Mouse (Mus musculus) midbrain, embryonic 10.5 days (tissue): ENCODE measurements around the gene Tnni1. TPM values are rescaled to one million over a fixed set of nuclear protein-coding genes. Genes with fewer than 3 reads are reported as not detected.

ENCODE experiments used
- DNase-seq: peaks from one replicate; pipeline ENCODE4 v3.0.0-alpha.2; 2017; ENCODE audit warnings: low spot score
- H3K27ac ChIP-seq: fragments of 300-500 bp; sonication (generic); replicated peaks from 2 replicates; pipeline ENCODE4 v1.5.1; 2016; ENCODE audit warnings: mild to moderate bottlenecking
- H3K27me3 ChIP-seq: fragments of 300-500 bp; sonication (generic); 2 replicates; pipeline ENCODE4 v1.6.1; 2016; ENCODE audit warnings: low read depth, mild to moderate bottlenecking; ENCODE audit not compliant: poor library complexity, severe bottlenecking
- H3K36me3 ChIP-seq: fragments of 300-500 bp; sonication (generic); 2 replicates; pipeline ENCODE4 v1.6.1; 2016; ENCODE audit warnings: mild to moderate bottlenecking, moderate library complexity
- H3K4me1 ChIP-seq: fragments of 300-500 bp; sonication (generic); 2 replicates; pipeline ENCODE4 v1.6.1; 2016
- H3K4me3 ChIP-seq: fragments of 300-500 bp; sonication (generic); 2 replicates; pipeline ENCODE4 v1.5.1; 2016; ENCODE audit warnings: mild to moderate bottlenecking, moderate library complexity
- H3K9me3 ChIP-seq: fragments of 300-500 bp; sonication (generic); replicated peaks from 2 replicates; pipeline ENCODE4 v1.6.1; 2016; ENCODE audit warnings: mild to moderate bottlenecking
- WGBS: fragments of 180-500 bp; shearing (Covaris S2); methylation state at CpG from one replicate; pipeline ENCODE4 v1.1.7; 2016; 5-methylcytosine and 5-hydroxymethylcytosine counted together
- polyA plus RNA-seq: library from polyadenylated mRNA; unstranded; fragments of >200 nt; fragmentation: Nextera tagmentation; extraction: Ambion mirVana; gene quantifications from 2 replicates; pipeline ENCODE4 v1.2.1, GENCODE M21; 2016

Gene Tnni1
- polyA plus RNA-seq, 1 experiment from 2014 or later = 0.78 TPM

DNA sequence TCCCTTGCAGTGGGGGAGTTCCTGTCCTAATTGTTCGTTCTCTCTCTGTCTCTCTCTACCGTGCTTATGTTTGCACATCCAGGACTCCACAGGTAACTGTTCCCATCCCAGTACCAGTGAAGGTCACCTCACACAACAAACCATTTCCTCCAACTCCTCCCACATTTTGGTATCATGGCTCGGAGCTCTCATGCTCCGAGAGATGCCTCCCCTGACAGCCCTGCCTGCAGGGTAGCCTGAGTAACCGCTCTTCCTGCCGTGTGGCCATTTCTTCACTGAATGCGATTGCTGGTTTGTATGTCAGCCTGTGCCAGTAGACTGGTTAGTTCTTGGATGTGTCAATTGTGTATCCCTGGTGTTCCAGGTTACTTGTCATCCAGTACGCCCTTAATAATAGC, 7.7 kb upstream of the Tnni1 start:
- Histone ChIP-seq H3K4me1 (peaks cover 27% of the 10 kb centered on the region), H3K36me3 (peaks cover 13% of the 10 kb centered on the region), H3K9me3 (no peaks in the 10 kb centered on the region), H3K27me3 (peaks cover 44% of the 10 kb centered on the region), H3K27ac (no peak overlapping the region), H3K4me3 (no peak overlapping the region)
- 74% methylated on average over 8 of the region's 8 CpGs for WGBS
- no peak for DNase-seq

GRCm38 (mm10) chr1:135776596-135776995, 2.6 kb upstream of the Tnni1 start:
- Histone ChIP-seq H3K9me3 (no peaks in the 10 kb centered on the region), H3K27ac (no peak overlapping the region), H3K27me3 (peaks cover 38% of the 10 kb centered on the region), H3K4me1 (peaks cover 14% of the 10 kb centered on the region), H3K36me3 (no peaks in the 10 kb centered on the region), H3K4me3 (no peak overlapping the region)
- no peak for DNase-seq

DNA sequence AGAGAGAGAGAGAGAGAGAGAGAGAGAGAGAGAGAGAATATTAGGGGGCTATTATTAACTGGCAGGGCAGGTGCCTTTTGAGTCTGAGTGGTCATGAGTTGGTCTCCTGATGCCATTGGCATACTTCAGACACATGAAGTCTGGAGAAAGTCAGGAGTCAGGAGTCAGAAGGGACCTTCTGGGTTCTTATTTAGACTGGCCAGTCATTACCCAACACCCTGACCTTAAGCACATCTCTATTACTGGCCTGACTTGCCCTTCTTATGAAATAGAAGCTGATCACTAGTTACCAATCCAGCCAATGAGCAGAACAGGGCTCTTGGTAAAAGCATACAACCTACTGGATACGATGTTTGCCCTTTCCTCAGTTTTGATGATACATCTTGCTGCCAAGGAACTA, 2.2 kb upstream of the Tnni1 start:
- Histone ChIP-seq H3K4me1 (peaks cover 14% of the 10 kb centered on the region), H3K9me3 (no peaks in the 10 kb centered on the region), H3K36me3 (no peaks in the 10 kb centered on the region), H3K27me3 (peaks cover 38% of the 10 kb centered on the region), H3K27ac (no peak overlapping the region), H3K4me3 (no peak overlapping the region)
- 93% methylated on average over 1 of the region's 1 CpGs for WGBS
- no peak for DNase-seq

DNA sequence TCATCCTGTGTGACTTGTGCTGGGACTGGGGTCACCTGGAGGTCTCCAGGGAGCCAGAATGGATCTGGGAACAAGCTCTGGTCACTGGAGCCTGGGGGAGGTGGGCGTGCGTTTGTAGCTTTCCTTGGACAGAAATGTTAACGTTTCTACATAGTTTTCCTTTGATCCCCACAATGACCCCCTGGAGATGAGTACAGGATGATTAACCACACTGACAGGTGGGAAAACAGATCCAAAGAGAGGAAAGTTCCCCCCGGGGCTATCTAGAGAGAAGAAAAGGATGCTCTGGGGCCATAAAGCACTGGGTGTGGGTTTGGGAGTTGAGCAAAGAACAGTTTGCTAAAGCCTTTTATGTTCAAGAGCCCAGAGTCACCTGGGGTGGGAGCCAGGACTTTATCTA, 1.4 kb downstream of the Tnni1 start:
- 71% methylated on average over 4 of the region's 4 CpGs for WGBS
- Histone ChIP-seq H3K4me3 (no peak overlapping the region), H3K27ac (0 out of 2 replicates have a peak overlapping the region, but pooled peaks have one; percentile 10), H3K9me3 (no peaks in the 10 kb centered on the region), H3K27me3 (peaks cover 38% of the 10 kb centered on the region), H3K36me3 (no peaks in the 10 kb centered on the region), H3K4me1 (peaks cover 30% of the 10 kb centered on the region)
- no peak for DNase-seq

GRCm38 (mm10) chr1:135781220-135781619, 2.0 kb downstream of the Tnni1 start:
- no peaks in the 10 kb centered on the region for H3K36me3 ChIP-seq

GRCm38 (mm10) chr1:135782816-135783215, 3.6 kb downstream of the Tnni1 start:
- Histone ChIP-seq H3K4me3 (0 out of 2 replicates have a peak overlapping the region, but pooled peaks have one; percentile 12), H3K36me3 (no peaks in the 10 kb centered on the region), H3K27ac (peak overlapping the region; percentile 24; the same call in 1 of the 2 replicates), H3K4me1 (peaks cover 30% of the 10 kb centered on the region), H3K27me3 (peaks cover 33% of the 10 kb centered on the region), H3K9me3 (no peaks in the 10 kb centered on the region)
- peak; percentile 51 for DNase-seq
- 25% methylated on average over 10 of the region's 10 CpGs for WGBS

More at GRCm38 (mm10) chr1:135781220-135781619, 2.0 kb downstream of the Tnni1 start:
- Histone ChIP-seq H3K9me3 (no peaks in the 10 kb centered on the region), H3K4me3 (no peak overlapping the region), H3K4me1 (peaks cover 30% of the 10 kb centered on the region), H3K27ac (no peak overlapping the region), H3K27me3 (peaks cover 38% of the 10 kb centered on the region)
- DNase-seq = peak; percentile 77
- 17% methylated on average over 13 of the region's 13 CpGs for WGBS

DNA sequence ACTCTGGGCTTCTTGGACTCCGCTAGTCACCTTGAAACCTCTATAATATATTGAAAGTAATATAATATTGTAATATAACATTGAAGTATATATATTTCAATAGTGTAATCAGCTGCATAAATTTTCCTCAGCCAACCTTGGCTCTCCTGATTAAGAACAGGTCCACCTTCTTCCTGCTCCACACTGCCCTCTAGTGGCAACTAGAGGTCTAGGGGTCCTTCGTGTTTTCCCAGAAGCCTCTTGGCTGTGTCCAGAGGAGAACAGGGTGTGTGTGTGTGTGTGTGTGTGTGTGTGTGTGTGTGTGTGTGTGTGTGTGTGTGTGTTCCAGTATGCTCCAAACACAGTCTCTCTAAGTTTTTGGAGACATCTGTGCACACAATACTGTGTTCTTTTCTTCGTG, 8.6 kb downstream of the Tnni1 start:
- Histone ChIP-seq H3K4me3 (no peak overlapping the region), H3K4me1 (peaks cover 17% of the 10 kb centered on the region), H3K36me3 (no peaks in the 10 kb centered on the region), H3K27me3 (peaks cover 29% of the 10 kb centered on the region), H3K9me3 (no peaks in the 10 kb centered on the region), H3K27ac (no peak overlapping the region)
- whole genome bisulfite sequencing = 47% methylated on average over 3 of the region's 3 CpGs
- peak; percentile 80 for DNase-seq

DNA sequence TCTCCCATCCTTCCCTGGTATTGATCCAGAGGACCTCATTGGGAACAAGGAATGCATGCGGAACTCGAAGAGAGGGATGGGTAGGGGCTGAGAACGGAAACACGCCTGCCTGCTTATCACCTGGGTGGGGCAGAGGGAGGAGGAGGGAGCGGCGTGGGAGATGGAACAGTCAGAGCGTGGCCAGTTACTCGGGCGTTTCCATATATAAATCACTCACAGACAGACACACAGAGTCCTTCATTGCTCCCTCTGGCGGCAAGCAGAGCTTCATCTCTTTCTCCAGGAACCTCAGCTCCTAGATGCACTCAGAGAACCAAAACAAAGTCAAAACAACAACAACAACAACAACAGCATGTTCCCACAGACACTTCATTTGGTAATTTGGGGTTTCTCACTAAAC, 9.5 kb downstream of the Tnni1 start:
- peaks cover 17% of the 10 kb centered on the region for H3K4me1 ChIP-seq
- H3K36me3 ChIP-seq = no peaks in the 10 kb centered on the region
- 58% methylated on average over 10 of the region's 10 CpGs for WGBS
- H3K27ac ChIP-seq = no peak overlapping the region
- DNase-seq = no peak
- H3K27me3 ChIP-seq = peaks cover 38% of the 10 kb centered on the region
- no peak overlapping the region for H3K4me3 ChIP-seq
- H3K9me3 ChIP-seq = no peaks in the 10 kb centered on the region

- H3K4me1 ChIP-seq = peaks cover 27% of the 10 kb centered on the region
- H3K36me3 ChIP-seq = no peaks in the 10 kb centered on the region
- H3K27ac ChIP-seq = peak overlapping the region; percentile 50; the same call in 1 of the 2 replicates
- WGBS = 11% methylated on average over 5 of the region's 5 CpGs
- peak; percentile 82 for DNase-seq
- H3K9me3 ChIP-seq = no peaks in the 10 kb centered on the region
- H3K27me3 ChIP-seq = peaks cover 48% of the 10 kb centered on the region
- no peak overlapping the region for H3K4me3 ChIP-seq
Measured at GRCm38 (mm10) chr1:135789815-135790214, 10.6 kb downstream of the Tnni1 start.

DNA sequence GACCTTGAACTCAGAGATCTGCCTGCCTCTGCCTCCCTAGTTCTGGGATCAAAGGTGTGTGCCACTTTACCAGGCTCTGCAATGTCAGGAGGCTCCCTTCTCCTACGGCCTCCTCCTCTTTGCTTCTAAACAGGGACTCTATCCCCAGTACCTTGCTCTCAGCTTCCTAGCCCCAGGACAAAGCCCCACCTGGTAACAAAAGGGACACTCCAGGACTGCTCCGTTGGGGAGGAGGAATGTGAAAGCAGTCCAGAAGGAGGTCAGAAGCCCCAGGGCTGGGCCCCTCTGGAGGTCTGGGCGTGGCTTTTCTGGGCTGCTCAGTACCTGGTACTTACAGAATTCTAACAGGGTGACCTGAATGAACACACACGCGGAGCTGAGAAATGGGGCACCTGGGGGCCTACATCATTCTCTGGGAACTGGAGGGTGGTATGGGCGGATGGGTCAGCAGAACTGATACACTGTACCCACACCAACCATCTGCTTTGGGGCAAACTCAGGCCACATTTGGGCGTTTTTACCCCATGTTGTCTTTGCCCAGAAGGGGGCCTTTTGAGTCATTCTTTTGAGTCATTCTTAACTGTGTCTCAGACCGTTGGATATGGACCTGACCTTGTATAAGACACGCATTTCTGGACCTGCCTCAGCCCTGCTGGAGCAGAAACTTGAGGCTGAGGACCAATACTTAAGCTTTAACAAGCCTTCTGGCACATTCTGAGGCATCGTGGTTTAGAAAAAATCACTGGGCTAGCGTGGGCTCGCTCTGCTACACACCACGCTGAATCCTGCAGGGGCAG, 13.1 kb downstream of the Tnni1 start:
- H3K4me1 ChIP-seq = peaks cover 38% of the 10 kb centered on the region
- H3K36me3 ChIP-seq = no peaks in the 10 kb centered on the region
- peaks cover 73% of the 10 kb centered on the region for H3K27me3 ChIP-seq
- no peaks in the 10 kb centered on the region for H3K9me3 ChIP-seq
- no peak for DNase-seq
- no peak overlapping the region for H3K4me3 ChIP-seq
- WGBS = 62% methylated on average over 13 of the region's 13 CpGs
- no peak overlapping the region for H3K27ac ChIP-seq

- no peaks in the 10 kb centered on the region for H3K9me3 ChIP-seq
- 15% methylated on average over 27 of the region's 27 CpGs for WGBS
- H3K4me3 ChIP-seq = peak overlapping the region; percentile 46
- H3K27ac ChIP-seq = peak overlapping the region; percentile 79
- DNase-seq = peak; percentile 44
- H3K4me1 ChIP-seq = peaks cover 38% of the 10 kb centered on the region
- no peaks in the 10 kb centered on the region for H3K36me3 ChIP-seq
- H3K27me3 ChIP-seq = peaks cover 73% of the 10 kb centered on the region
Measured at GRCm38 (mm10) chr1:135793370-135794215, 14.4 kb downstream of the Tnni1 start.

DNA sequence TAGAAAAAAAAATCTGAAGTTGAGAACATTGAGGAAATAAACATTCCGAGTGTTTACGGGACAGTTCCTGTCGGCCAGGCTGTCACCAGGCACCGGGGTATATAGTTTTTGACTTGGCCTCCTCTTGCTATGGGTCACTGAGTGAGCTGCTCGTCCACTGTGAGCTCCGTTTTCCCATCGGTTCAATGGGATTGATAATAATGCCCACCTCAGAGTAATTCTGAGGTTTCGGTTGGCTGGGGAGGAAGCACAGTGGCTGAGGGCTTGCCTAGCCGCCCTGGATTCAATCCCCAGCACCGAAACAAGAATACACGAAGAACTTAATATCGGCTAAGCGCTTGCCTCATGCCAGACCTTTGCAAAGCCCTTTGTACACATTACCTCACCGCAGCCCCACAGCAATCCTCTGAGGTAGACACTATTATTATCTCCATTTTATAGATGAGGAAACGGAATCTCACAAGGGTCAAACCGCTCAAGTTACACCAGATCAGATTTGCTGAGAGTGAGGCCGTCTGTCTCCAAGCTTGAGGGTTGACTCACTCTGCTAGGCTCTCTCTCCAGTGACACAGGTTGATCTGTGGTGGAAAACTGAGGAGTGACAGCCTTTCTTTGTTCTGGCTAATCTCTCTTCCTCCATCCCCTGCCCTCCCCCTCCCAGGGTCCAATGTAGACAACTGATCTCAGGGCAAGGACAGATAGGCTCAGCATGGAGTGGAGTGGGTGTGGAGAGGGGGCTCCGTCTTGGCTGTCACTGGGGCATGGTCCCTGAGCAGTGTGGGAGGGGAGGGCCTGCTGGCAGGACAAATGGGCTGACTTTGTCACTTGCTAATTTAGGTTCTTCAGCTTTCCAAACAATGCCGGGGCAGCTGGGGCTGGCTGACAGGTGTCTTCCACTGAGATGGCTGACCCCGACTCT, 15.2 kb downstream of the Tnni1 start:
- Histone ChIP-seq H3K4me1 (peaks cover 43% of the 10 kb centered on the region), H3K4me3 (peak overlapping the region; percentile 46), H3K9me3 (no peaks in the 10 kb centered on the region), H3K36me3 (no peaks in the 10 kb centered on the region), H3K27ac (peak overlapping the region; percentile 79), H3K27me3 (peaks cover 73% of the 10 kb centered on the region)
- peak; percentile 60 for DNase-seq
- WGBS = 34% methylated on average over 20 of the region's 20 CpGs
